Mouse (Mus musculus) liver, embryonic 16.5 days (tissue): ENCODE results near the gene Cubn. TPM values are rescaled to one million over a fixed set of nuclear protein-coding genes. Genes with fewer than 3 reads are reported as not detected.

Experiments used
- ATAC-seq: fragments of 200-750 bp; cut with Nextera tagmentation; 2 replicates; pipeline ENCODE4 v1.8.0; 2017; ENCODE audit warnings: low read depth, mild to moderate bottlenecking, moderate number of reproducible peaks, moderate library complexity
- H3K27ac ChIP-seq: fragments of 300-500 bp; sonication (generic); 2 replicates; pipeline ENCODE4 v1.5.1; 2014; ENCODE audit warnings: mild to moderate bottlenecking, low read length
- H3K27me3 ChIP-seq: fragments of 300-500 bp; sonication (generic); 2 replicates; pipeline ENCODE4 v1.6.1; 2014; ENCODE audit warnings: low read depth, low read length, mixed read lengths; ENCODE audit not compliant: control insufficient read depth, insufficient read depth
- H3K36me3 ChIP-seq: fragments of 300-500 bp; sonication (generic); 2 replicates; pipeline ENCODE4 v1.6.1; 2014; ENCODE audit warnings: mild to moderate bottlenecking; ENCODE audit not compliant: control insufficient read depth, insufficient read depth
- H3K4me1 ChIP-seq: fragments of 300-500 bp; sonication (generic); 2 replicates; pipeline ENCODE4 v1.6.1; 2014; ENCODE audit warnings: low read depth, low read length, mixed read lengths; ENCODE audit not compliant: control insufficient read depth
- H3K4me2 ChIP-seq: fragments of 300-500 bp; sonication (generic); 2 replicates; pipeline ENCODE4 v1.6.1; 2014; ENCODE audit warnings: low read depth, low read length, mixed read lengths
- H3K4me3 ChIP-seq: fragments of 300-500 bp; sonication (generic); 2 replicates; pipeline ENCODE4 v1.5.1; 2014; ENCODE audit warnings: low read depth, mild to moderate bottlenecking, low read length
- H3K9ac ChIP-seq: fragments of 300-500 bp; sonication (generic); 2 replicates; pipeline ENCODE4 v1.6.1; 2014; ENCODE audit warnings: low read depth, low read length
- H3K9me3 ChIP-seq: fragments of 300-500 bp; sonication (generic); replicated peaks from 2 replicates; pipeline ENCODE4 v1.6.1; 2016; ENCODE audit warnings: low read length; ENCODE audit not compliant: control insufficient read depth
- WGBS: fragments of 180-500 bp; shearing (Covaris S2); extraction: QIAGEN DNeasy Blood & Tissue Kit; methylation state at CpG from one replicate; pipeline ENCODE4 v1.1.7; 2014; ENCODE audit not compliant: insufficient replicate concordance; 5-methylcytosine and 5-hydroxymethylcytosine counted together
- polyA plus RNA-seq: library from polyadenylated mRNA; unstranded; fragments of >200 nt; fragmentation: Nextera tagmentation; extraction: Ambion mirVana; gene quantifications from 2 replicates; pipeline ENCODE4 v1.2.1, GENCODE M21; 2015

Gene Cubn
- polyA plus RNA-seq, 1 experiment from 2014 or later: 0.11 TPM

- 48% methylated on average over 2 of the region's 2 CpGs for WGBS
- Histone ChIP-seq H3K4me1 (no peaks in the 10 kb centered on the region; the same call in none of the 2 replicates), H3K4me3 (no peak overlapping the region), H3K9ac (no peak overlapping the region), H3K27ac (no peak overlapping the region), H3K9me3 (no peaks in the 10 kb centered on the region), H3K4me2 (no peak overlapping the region), H3K36me3 (no peaks in the 10 kb centered on the region), H3K27me3 (no peaks in the 10 kb centered on the region)
- ATAC-seq: no peak
Measured at GRCm38 (mm10) chr2:13370556-13370955, 121.1 kb downstream of the Cubn start.

GRCm38 (mm10) chr2:13368517-13368916 is 123.1 kb downstream of the Cubn start:
- Histone ChIP-seq H3K4me3 (no peak overlapping the region), H3K36me3 (no peaks in the 10 kb centered on the region), H3K9me3 (no peaks in the 10 kb centered on the region), H3K4me2 (no peak overlapping the region), H3K9ac (no peak overlapping the region), H3K4me1 (no peaks in the 10 kb centered on the region; the same call in none of the 2 replicates), H3K27ac (no peak overlapping the region), H3K27me3 (no peaks in the 10 kb centered on the region)
- WGBS: 66% methylated on average over 3 of the region's 3 CpGs
- no peak for ATAC-seq

- 56% methylated on average over 7 of the region's 7 CpGs for WGBS
- no peaks in the 10 kb centered on the region for H3K4me1 ChIP-seq
- no peaks in the 10 kb centered on the region for H3K9me3 ChIP-seq
- ATAC-seq: no peak
- H3K27ac ChIP-seq: no peak overlapping the region
- no peak overlapping the region for H3K4me3 ChIP-seq
- no peaks in the 10 kb centered on the region for H3K36me3 ChIP-seq
- H3K27me3 ChIP-seq: no peaks in the 10 kb centered on the region
- no peak overlapping the region for H3K4me2 ChIP-seq
- H3K9ac ChIP-seq: no peak overlapping the region
Measured at GRCm38 (mm10) chr2:13357885-13358552, 133.6 kb downstream of the Cubn start.

- Histone ChIP-seq H3K4me3 (no peak overlapping the region), H3K4me1 (no peaks in the 10 kb centered on the region), H3K9ac (no peak overlapping the region), H3K36me3 (no peaks in the 10 kb centered on the region), H3K27me3 (no peaks in the 10 kb centered on the region), H3K27ac (no peak overlapping the region), H3K9me3 (no peaks in the 10 kb centered on the region), H3K4me2 (no peak overlapping the region)
- ATAC-seq: no peak
- WGBS: 52% methylated on average over 3 of the region's 3 CpGs
Measured at GRCm38 (mm10) chr2:13352775-13353174, 138.8 kb downstream of the Cubn start.

GRCm38 (mm10) chr2:13352112-13352728 is 139.4 kb downstream of the Cubn start:
- Histone ChIP-seq H3K27me3 (no peaks in the 10 kb centered on the region), H3K27ac (no peak overlapping the region), H3K9ac (no peak overlapping the region), H3K4me2 (no peak overlapping the region), H3K4me3 (no peak overlapping the region), H3K4me1 (no peaks in the 10 kb centered on the region), H3K9me3 (no peaks in the 10 kb centered on the region), H3K36me3 (no peaks in the 10 kb centered on the region)
- 66% methylated on average over 1 of the region's 1 CpGs for WGBS
- no peak for ATAC-seq

GRCm38 (mm10) chr2:13342325-13342926 is 149.2 kb downstream of the Cubn start:
- Histone ChIP-seq H3K4me1 (no peaks in the 10 kb centered on the region), H3K27me3 (no peaks in the 10 kb centered on the region), H3K9ac (no peak overlapping the region), H3K9me3 (no peaks in the 10 kb centered on the region), H3K36me3 (no peaks in the 10 kb centered on the region), H3K4me2 (no peak overlapping the region), H3K27ac (no peak overlapping the region), H3K4me3 (no peak overlapping the region)
- WGBS: 54% methylated on average over 7 of the region's 7 CpGs
- no peak for ATAC-seq

GRCm38 (mm10) chr2:13335446-13335845 is 156.2 kb downstream of the Cubn start:
- Histone ChIP-seq H3K4me1 (no peaks in the 10 kb centered on the region), H3K4me3 (no peak overlapping the region), H3K9ac (no peak overlapping the region), H3K36me3 (no peaks in the 10 kb centered on the region), H3K27ac (no peak overlapping the region), H3K9me3 (no peaks in the 10 kb centered on the region), H3K27me3 (no peaks in the 10 kb centered on the region), H3K4me2 (no peak overlapping the region)
- ATAC-seq: no peak
- WGBS: 46% methylated on average over 4 of the region's 4 CpGs

GRCm38 (mm10) chr2:13329754-13330417 is 161.7 kb downstream of the Cubn start:
- Histone ChIP-seq H3K27me3 (no peaks in the 10 kb centered on the region), H3K9ac (no peak overlapping the region), H3K4me1 (no peaks in the 10 kb centered on the region), H3K4me3 (no peak overlapping the region), H3K4me2 (no peak overlapping the region), H3K36me3 (no peaks in the 10 kb centered on the region), H3K27ac (no peak overlapping the region), H3K9me3 (no peaks in the 10 kb centered on the region)
- no peak for ATAC-seq
- 17% methylated on average over 4 of the region's 4 CpGs for WGBS

- no peaks in the 10 kb centered on the region for H3K4me1 ChIP-seq
- no peak for ATAC-seq
- H3K27ac ChIP-seq: no peak overlapping the region
- no peaks in the 10 kb centered on the region for H3K9me3 ChIP-seq
- WGBS: 60% methylated on average over 3 of the region's 3 CpGs
- no peaks in the 10 kb centered on the region for H3K36me3 ChIP-seq
- no peak overlapping the region for H3K4me2 ChIP-seq
- no peaks in the 10 kb centered on the region for H3K27me3 ChIP-seq
- H3K9ac ChIP-seq: no peak overlapping the region
- no peak overlapping the region for H3K4me3 ChIP-seq
Measured at GRCm38 (mm10) chr2:13303376-13303775, 188.2 kb downstream of the Cubn start.
